Mouse (Mus musculus) liver, postnatal 0 days (tissue): ENCODE measurements around the gene Cyp2c40.
"Not testable (repeated sequence)": the region's sequence is repeated elsewhere in the genome, so short reads cannot be mapped to it uniquely, and the experiment has no call there.

ENCODE experiments used
- CTCF ChIP-seq: sonication (generic); IDR thresholded peaks from 2 replicates; pipeline ENCODE4 v1.5.1; 2016; ENCODE audit warnings: antibody characterized with exemption, low read depth
- EP300 ChIP-seq: IDR thresholded peaks from 2 replicates; pipeline ENCODE4 v1.6.1; 2016; ENCODE audit warnings: antibody characterized with exemption, low read depth, mild to moderate bottlenecking

DNA sequence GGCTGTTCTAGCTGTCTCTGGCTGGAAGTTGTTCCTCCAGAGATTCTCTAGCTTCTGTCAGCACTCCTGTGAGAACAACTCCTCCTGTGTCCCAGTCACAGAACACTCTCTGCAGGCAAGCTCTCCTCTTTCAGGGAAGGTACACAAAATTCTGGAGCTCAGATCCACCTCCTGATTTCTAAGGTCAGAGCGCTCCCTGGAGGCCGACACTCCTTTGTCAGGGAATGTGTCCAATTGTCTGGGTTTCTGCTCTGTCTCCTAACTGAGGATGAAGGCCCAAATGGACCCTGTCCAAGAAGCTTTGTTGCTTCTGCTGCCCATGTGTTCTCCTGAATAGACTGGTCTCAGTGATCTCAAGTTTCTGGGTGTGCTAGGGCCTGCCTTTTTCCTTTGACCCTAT is 27.2 kb downstream of the Cyp2c40 start:
- TF ChIP-seq CTCF, EP300: not testable (repeated sequence)
